Mouse (Mus musculus) limb, embryonic 12.5 days (tissue): ENCODE results near the gene Hint2. TPM values are rescaled to one million over a fixed set of nuclear protein-coding genes. Genes with fewer than 3 reads are reported as not detected.

Experiments
- ATAC-seq: fragments of 200-750 bp; cut with Nextera tagmentation; 2 replicates; pipeline ENCODE4 v1.8.0; 2017; ENCODE audit warnings: low read depth, moderate TSS enrichment; ENCODE audit not compliant: insufficient number of reproducible peaks, insufficient read depth, low FRiP score, low TSS enrichment
- H3K27ac ChIP-seq: fragments of 300-500 bp; sonication (generic); 2 replicates; pipeline ENCODE4 v1.5.1; 2016; ENCODE audit warnings: mild to moderate bottlenecking, moderate library complexity
- H3K27me3 ChIP-seq: fragments of 300-500 bp; sonication (generic); 2 replicates; pipeline ENCODE4 v1.6.1; 2016; ENCODE audit warnings: mild to moderate bottlenecking, moderate library complexity
- H3K36me3 ChIP-seq: fragments of 300-500 bp; sonication (generic); 2 replicates; pipeline ENCODE4 v1.6.1; 2016; ENCODE audit warnings: mild to moderate bottlenecking, moderate library complexity
- H3K4me1 ChIP-seq: fragments of 300-500 bp; sonication (generic); replicated peaks from 2 replicates; pipeline ENCODE4 v1.6.1; 2016
- H3K4me2 ChIP-seq: fragments of 300-500 bp; sonication (generic); 2 replicates; pipeline ENCODE4 v1.6.1; 2016; ENCODE audit warnings: mild to moderate bottlenecking, moderate library complexity
- H3K4me3 ChIP-seq: fragments of 300-500 bp; sonication (generic); replicated peaks from 2 replicates; pipeline ENCODE4 v1.5.1; 2016; ENCODE audit warnings: mild to moderate bottlenecking
- H3K9ac ChIP-seq: fragments of 300-500 bp; sonication (generic); replicated peaks from 2 replicates; pipeline ENCODE4 v1.6.1; 2016; ENCODE audit warnings: mild to moderate bottlenecking, moderate library complexity
- H3K9me3 ChIP-seq: fragments of 300-500 bp; sonication (generic); 2 replicates; pipeline ENCODE4 v1.6.1; 2016; ENCODE audit warnings: mild to moderate bottlenecking, moderate library complexity
- WGBS: fragments of 180-500 bp; shearing (Covaris S2); methylation state at CpG from one replicate; pipeline ENCODE4 v1.1.7; 2016; 5-methylcytosine and 5-hydroxymethylcytosine counted together
- polyA plus RNA-seq: library from polyadenylated mRNA; unstranded; fragments of >200 nt; fragmentation: Nextera tagmentation; extraction: Ambion mirVana; gene quantifications from 2 replicates; pipeline ENCODE4 v1.2.1, GENCODE M21; 2016

Gene Hint2
- polyA plus RNA-seq, result 78.7 and 87.6 TPM in 2 replicates

- Histone ChIP-seq H3K4me2 (peak within 1 kb of the TSS; percentile 81), H3K27ac (peak within 1 kb of the TSS; percentile 87), H3K4me3 (peak within 1 kb of the TSS; percentile 81), H3K4me1 (peaks cover 20% of the 10 kb centered on the region; the same call in 1 of the 2 replicates), H3K27me3 (peaks cover 22% of the 10 kb centered on the region), H3K9me3 (no peaks in the 10 kb centered on the region), H3K9ac (peak within 1 kb of the TSS; percentile 86), H3K36me3 (peaks cover 2% of the 10 kb centered on the region; the same call in 1 of the 2 replicates)
- WGBS, result 1% methylated on average over 34 of the region's 34 CpGs
- ATAC-seq, result peak; percentile 98
Measured at GRCm38 (mm10) chr4:43656339-43657109, at the start of gene Hint2. Gene Hint2, minus strand, starts transcription at chr4:43656466.

- Histone ChIP-seq H3K4me3 (no peak overlapping the region), H3K9me3 (no peaks in the 10 kb centered on the region), H3K9ac (no peak overlapping the region), H3K27ac (no peak overlapping the region), H3K4me1 (no peaks in the 10 kb centered on the region), H3K4me2 (no peak overlapping the region), H3K27me3 (0 out of 2 replicates have a peak, but pooled peaks cover 3% of the 10 kb centered on the region), H3K36me3 (no peaks in the 10 kb centered on the region)
- 69% methylated on average over 13 of the region's 13 CpGs for WGBS
- no peak for ATAC-seq
Measured at GRCm38 (mm10) chr4:43705991-43706390, 49.7 kb upstream of the Hint2 start.

- Histone ChIP-seq H3K27me3 (0 out of 2 replicates have a peak, but pooled peaks cover 3% of the 10 kb centered on the region), H3K9me3 (no peaks in the 10 kb centered on the region), H3K4me2 (no peak overlapping the region), H3K4me3 (no peak overlapping the region), H3K36me3 (no peaks in the 10 kb centered on the region), H3K4me1 (no peaks in the 10 kb centered on the region), H3K27ac (no peak overlapping the region), H3K9ac (no peak overlapping the region)
- ATAC-seq, result no peak
- WGBS, result 87% methylated on average over 8 of the region's 8 CpGs
Measured at GRCm38 (mm10) chr4:43703851-43704250, 47.6 kb upstream of the Hint2 start.

- Histone ChIP-seq H3K4me1 (no peaks in the 10 kb centered on the region), H3K9ac (no peak overlapping the region), H3K9me3 (no peaks in the 10 kb centered on the region), H3K36me3 (no peaks in the 10 kb centered on the region), H3K4me3 (no peak overlapping the region), H3K4me2 (no peak overlapping the region), H3K27ac (no peak overlapping the region), H3K27me3 (0 out of 2 replicates have a peak, but pooled peaks cover 3% of the 10 kb centered on the region)
- 72% methylated on average over 6 of the region's 6 CpGs for WGBS
- ATAC-seq, result no peak
Measured at GRCm38 (mm10) chr4:43703439-43703838, 47.2 kb upstream of the Hint2 start.

- Histone ChIP-seq H3K27me3 (0 out of 2 replicates have a peak, but pooled peaks cover 3% of the 10 kb centered on the region), H3K36me3 (no peaks in the 10 kb centered on the region), H3K9ac (no peak within 1 kb of the TSS), H3K9me3 (no peaks in the 10 kb centered on the region), H3K27ac (no peak within 1 kb of the TSS), H3K4me2 (no peak within 1 kb of the TSS), H3K4me3 (no peak within 1 kb of the TSS), H3K4me1 (no peaks in the 10 kb centered on the region)
- WGBS, result 90% methylated on average over 6 of the region's 6 CpGs
- no peak for ATAC-seq
Measured at GRCm38 (mm10) chr4:43700707-43701106, 44.4 kb upstream of the Hint2 start, which contains the start of gene Olfr70. Gene Olfr70, minus strand, starts transcription at chr4:43700807.

- ATAC-seq, result no peak
- Histone ChIP-seq H3K36me3 (no peaks in the 10 kb centered on the region), H3K9ac (no peak overlapping the region), H3K27ac (no peak overlapping the region), H3K9me3 (no peaks in the 10 kb centered on the region), H3K4me3 (no peak overlapping the region), H3K4me2 (no peak overlapping the region), H3K4me1 (peaks cover 5% of the 10 kb centered on the region; the same call in 1 of the 2 replicates), H3K27me3 (no peaks in the 10 kb centered on the region)
- 89% methylated on average over 13 of the region's 13 CpGs for WGBS
Measured at GRCm38 (mm10) chr4:43696561-43696960, 40.3 kb upstream of the Hint2 start.

GRCm38 (mm10) chr4:43695249-43695671, 39.0 kb upstream of the Hint2 start:
- no peaks in the 10 kb centered on the region for H3K9me3 ChIP-seq
- no peak overlapping the region for H3K4me3 ChIP-seq
- peaks cover 5% of the 10 kb centered on the region; the same call in 1 of the 2 replicates for H3K4me1 ChIP-seq
- no peak overlapping the region for H3K9ac ChIP-seq
- H3K27me3 ChIP-seq, result no peaks in the 10 kb centered on the region
- H3K4me2 ChIP-seq, result no peak overlapping the region
- ATAC-seq, result no peak
- no peak overlapping the region for H3K27ac ChIP-seq
- peaks cover under 1% of the 10 kb centered on the region; the same call in 1 of the 2 replicates for H3K36me3 ChIP-seq
- 32% methylated on average over 9 of the region's 9 CpGs for WGBS

- no peak overlapping the region for H3K4me2 ChIP-seq
- H3K27ac ChIP-seq, result no peak overlapping the region
- peaks cover 7% of the 10 kb centered on the region for H3K36me3 ChIP-seq
- H3K4me3 ChIP-seq, result no peak overlapping the region
- H3K9ac ChIP-seq, result no peak overlapping the region
- H3K9me3 ChIP-seq, result no peaks in the 10 kb centered on the region
- WGBS, result 88% methylated on average over 1 of the region's 1 CpGs
- no peak for ATAC-seq
- H3K4me1 ChIP-seq, result peaks cover 5% of the 10 kb centered on the region; the same call in 1 of the 2 replicates
- no peaks in the 10 kb centered on the region for H3K27me3 ChIP-seq
Measured at GRCm38 (mm10) chr4:43694439-43695248, 38.4 kb upstream of the Hint2 start.

- H3K4me1 ChIP-seq, result peaks cover 5% of the 10 kb centered on the region; the same call in 1 of the 2 replicates
- no peak overlapping the region for H3K9ac ChIP-seq
- no peaks in the 10 kb centered on the region for H3K27me3 ChIP-seq
- H3K4me3 ChIP-seq, result no peak overlapping the region
- H3K4me2 ChIP-seq, result no peak overlapping the region
- H3K36me3 ChIP-seq, result peaks cover 15% of the 10 kb centered on the region
- WGBS, result 79% methylated on average over 5 of the region's 5 CpGs
- no peak for ATAC-seq
- no peaks in the 10 kb centered on the region for H3K9me3 ChIP-seq
- no peak overlapping the region for H3K27ac ChIP-seq
Measured at GRCm38 (mm10) chr4:43693806-43694241, 37.6 kb upstream of the Hint2 start.

- H3K4me1 ChIP-seq, result peaks cover 5% of the 10 kb centered on the region; the same call in 1 of the 2 replicates
- no peak overlapping the region for H3K4me3 ChIP-seq
- no peaks in the 10 kb centered on the region for H3K27me3 ChIP-seq
- no peak overlapping the region for H3K27ac ChIP-seq
- H3K4me2 ChIP-seq, result no peak overlapping the region
- 84% methylated on average over 5 of the region's 5 CpGs for WGBS
- no peaks in the 10 kb centered on the region for H3K9me3 ChIP-seq
- H3K36me3 ChIP-seq, result peaks cover 34% of the 10 kb centered on the region
- no peak overlapping the region for H3K9ac ChIP-seq
- no peak for ATAC-seq
Measured at GRCm38 (mm10) chr4:43691026-43691425, 34.8 kb upstream of the Hint2 start.

- no peaks in the 10 kb centered on the region for H3K4me1 ChIP-seq
- H3K36me3 ChIP-seq, result peaks cover 44% of the 10 kb centered on the region
- WGBS, result 94% methylated on average over 17 of the region's 17 CpGs
- no peak for ATAC-seq
- no peak overlapping the region for H3K4me2 ChIP-seq
- no peaks in the 10 kb centered on the region for H3K27me3 ChIP-seq
- no peak overlapping the region for H3K9ac ChIP-seq
- H3K4me3 ChIP-seq, result no peak overlapping the region
- no peak overlapping the region for H3K27ac ChIP-seq
- H3K9me3 ChIP-seq, result no peaks in the 10 kb centered on the region
Measured at GRCm38 (mm10) chr4:43690021-43690420, 33.8 kb upstream of the Hint2 start.
